Mouse (Mus musculus): ENCODE results near the gene Amdhd2. TPM values are rescaled to one million over a fixed set of nuclear protein-coding genes. Genes with fewer than 3 reads are reported as not detected.
"Not testable (repeated sequence)": the region's sequence is repeated elsewhere in the genome, so short reads cannot be mapped to it uniquely, and the experiment has no call there.

Amdhd2 gene
- polyA plus RNA-seq, 1 experiment from 2014 or later: 29.5 TPM

GRCm38 (mm10) chr17:24141425-24141920, 22.1 kb downstream of the Amdhd2 start:
- under 1% methylated on average over 49 of the region's 57 CpGs for WGBS
- Histone ChIP-seq H3K4me3 (ENCODE audit: low read depth, low read length) (peak overlapping the region; percentile 97), H3K9ac (ENCODE audit: low read length) (peak overlapping the region; percentile 88), H3K27me3 (ENCODE audit: control insufficient read depth, insufficient read depth, low read length) (no peaks in the 10 kb centered on the region), H3K9me3 (ENCODE audit: control insufficient read depth, low read length) (no peaks in the 10 kb centered on the region), H3K27ac (ENCODE audit: low read depth, low read length) (no peak overlapping the region), H3K4me1 (replicated peaks; ENCODE audit: control insufficient read depth, insufficient read depth, low read length) (peaks cover 10% of the 10 kb centered on the region), H3K4me2 (ENCODE audit: low read depth, low read length, severe bottlenecking) (peak overlapping the region; percentile 86), H3K36me3 (ENCODE audit: control insufficient read depth, insufficient read depth, low read length) (no peaks in the 10 kb centered on the region)
- peak; percentile 100 for ATAC-seq (replicated peaks; ENCODE audit: low FRiP score)
- DNase-seq (ENCODE audit: low spot score): peak; percentile 98

GRCm38 (mm10) chr17:24140845-24141424, 22.6 kb downstream of the Amdhd2 start:
- H3K27me3 ChIP-seq (ENCODE audit: control insufficient read depth, insufficient read depth, low read length): no peaks in the 10 kb centered on the region
- peak overlapping the region; percentile 88 for H3K9ac ChIP-seq (ENCODE audit: low read length)
- H3K9me3 ChIP-seq (ENCODE audit: control insufficient read depth, low read length): no peaks in the 10 kb centered on the region
- H3K4me1 ChIP-seq (replicated peaks; ENCODE audit: control insufficient read depth, insufficient read depth, low read length): peaks cover 10% of the 10 kb centered on the region
- 1% methylated on average over 40 of the region's 43 CpGs for WGBS
- H3K4me2 ChIP-seq (ENCODE audit: low read depth, low read length, severe bottlenecking): peak overlapping the region; percentile 86
- peak; percentile 70 for DNase-seq (ENCODE audit: low spot score)
- no peak overlapping the region for H3K27ac ChIP-seq (ENCODE audit: low read depth, low read length)
- no peaks in the 10 kb centered on the region for H3K36me3 ChIP-seq (ENCODE audit: control insufficient read depth, insufficient read depth, low read length)
- H3K4me3 ChIP-seq (ENCODE audit: low read depth, low read length): peak overlapping the region; percentile 97
- ATAC-seq (replicated peaks; ENCODE audit: low FRiP score): no peak; the same call in 1 of the 2 replicates

- H3K4me1 ChIP-seq (replicated peaks; ENCODE audit: control insufficient read depth, insufficient read depth, low read length): peaks cover 10% of the 10 kb centered on the region
- peak overlapping the region; percentile 97; the same call in 1 of the 2 replicates for H3K4me3 ChIP-seq (ENCODE audit: low read depth, low read length)
- peak overlapping the region; percentile 88 for H3K9ac ChIP-seq (ENCODE audit: low read length)
- no peak for ATAC-seq (replicated peaks; ENCODE audit: low FRiP score)
- DNase-seq (ENCODE audit: low spot score): no peak
- 90% methylated on average over 4 of the region's 4 CpGs for WGBS
- H3K9me3 ChIP-seq (ENCODE audit: control insufficient read depth, low read length): no peaks in the 10 kb centered on the region
- no peaks in the 10 kb centered on the region for H3K27me3 ChIP-seq (ENCODE audit: control insufficient read depth, insufficient read depth, low read length)
- H3K4me2 ChIP-seq (ENCODE audit: low read depth, low read length, severe bottlenecking): peak overlapping the region; percentile 86; the same call in 1 of the 2 replicates
- no peaks in the 10 kb centered on the region for H3K36me3 ChIP-seq (ENCODE audit: control insufficient read depth, insufficient read depth, low read length)
- no peak overlapping the region for H3K27ac ChIP-seq (ENCODE audit: low read depth, low read length)
Measured at GRCm38 (mm10) chr17:24139968-24140367, 23.6 kb downstream of the Amdhd2 start.

- ATAC-seq (replicated peaks; ENCODE audit: low FRiP score) (no peak), DNase-seq (ENCODE audit: low spot score) (no peak)
- Histone ChIP-seq H3K4me2 (ENCODE audit: low read depth, low read length, severe bottlenecking) (no peak overlapping the region), H3K36me3 (ENCODE audit: control insufficient read depth, insufficient read depth, low read length) (no peaks in the 10 kb centered on the region), H3K4me3 (ENCODE audit: low read depth, low read length) (no peak overlapping the region), H3K9me3 (ENCODE audit: control insufficient read depth, low read length) (no peaks in the 10 kb centered on the region), H3K9ac (ENCODE audit: low read length) (no peak overlapping the region), H3K4me1 (replicated peaks; ENCODE audit: control insufficient read depth, insufficient read depth, low read length) (peaks cover 10% of the 10 kb centered on the region), H3K27ac (ENCODE audit: low read depth, low read length) (no peak overlapping the region), H3K27me3 (ENCODE audit: control insufficient read depth, insufficient read depth, low read length) (no peaks in the 10 kb centered on the region)
- WGBS: 92% methylated on average over 3 of the region's 3 CpGs
Measured at GRCm38 (mm10) chr17:24139256-24139655, 24.3 kb downstream of the Amdhd2 start.

- no peak for ATAC-seq (replicated peaks; ENCODE audit: low FRiP score)
- H3K27me3 ChIP-seq (ENCODE audit: control insufficient read depth, insufficient read depth, low read length): no peaks in the 10 kb centered on the region
Measured at GRCm38 (mm10) chr17:24137226-24137880, 26.2 kb downstream of the Amdhd2 start.

GRCm38 (mm10) chr17:24134062-24134461, 29.5 kb downstream of the Amdhd2 start:
- no peaks in the 10 kb centered on the region for H3K9me3 ChIP-seq (ENCODE audit: control insufficient read depth, low read length)
- no peaks in the 10 kb centered on the region for H3K27me3 ChIP-seq (ENCODE audit: control insufficient read depth, insufficient read depth, low read length)
- no peak overlapping the region for H3K27ac ChIP-seq (ENCODE audit: low read depth, low read length)
- DNase-seq (ENCODE audit: low spot score) (no peak), ATAC-seq (replicated peaks; ENCODE audit: low FRiP score) (no peak)
- no peaks in the 10 kb centered on the region for H3K36me3 ChIP-seq (ENCODE audit: control insufficient read depth, insufficient read depth, low read length)
- no peak overlapping the region for H3K9ac ChIP-seq (ENCODE audit: low read length)
- no peak overlapping the region for H3K4me3 ChIP-seq (ENCODE audit: low read depth, low read length)
- no peak overlapping the region for H3K4me2 ChIP-seq (ENCODE audit: low read depth, low read length, severe bottlenecking)
- H3K4me1 ChIP-seq (replicated peaks; ENCODE audit: control insufficient read depth, insufficient read depth, low read length): no peaks in the 10 kb centered on the region

More at GRCm38 (mm10) chr17:24137226-24137880, 26.2 kb downstream of the Amdhd2 start:
- Histone ChIP-seq H3K36me3 (ENCODE audit: control insufficient read depth, insufficient read depth, low read length) (no peaks in the 10 kb centered on the region), H3K9me3 (ENCODE audit: control insufficient read depth, low read length) (no peaks in the 10 kb centered on the region), H3K4me2 (ENCODE audit: low read depth, low read length, severe bottlenecking) (no peak overlapping the region), H3K4me3 (ENCODE audit: low read depth, low read length) (no peak overlapping the region), H3K9ac (ENCODE audit: low read length) (no peak overlapping the region), H3K27ac (ENCODE audit: low read depth, low read length) (no peak overlapping the region), H3K4me1 (replicated peaks; ENCODE audit: control insufficient read depth, insufficient read depth, low read length) (peaks cover 10% of the 10 kb centered on the region)
- 81% methylated on average over 2 of the region's 2 CpGs for WGBS
- no peak for DNase-seq (ENCODE audit: low spot score)

GRCm38 (mm10) chr17:24132919-24133318, 30.6 kb downstream of the Amdhd2 start:
- H3K27me3 ChIP-seq (ENCODE audit: control insufficient read depth, insufficient read depth, low read length); ATAC-seq (replicated peaks; ENCODE audit: low FRiP score); H3K4me3 ChIP-seq (ENCODE audit: low read depth, low read length); H3K27ac ChIP-seq (ENCODE audit: low read depth, low read length); H3K4me1 ChIP-seq (replicated peaks; ENCODE audit: control insufficient read depth, insufficient read depth, low read length); H3K9me3 ChIP-seq (ENCODE audit: control insufficient read depth, low read length); DNase-seq (ENCODE audit: low spot score); H3K4me2 ChIP-seq (ENCODE audit: low read depth, low read length, severe bottlenecking); H3K9ac ChIP-seq (ENCODE audit: low read length); H3K36me3 ChIP-seq (ENCODE audit: control insufficient read depth, insufficient read depth, low read length): not testable (repeated sequence)
- WGBS: 89% methylated on average over 4 of the region's 4 CpGs

GRCm38 (mm10) chr17:24131570-24131969, 32.0 kb downstream of the Amdhd2 start:
- WGBS: 84% methylated on average over 3 of the region's 3 CpGs
- Histone ChIP-seq H3K36me3 (ENCODE audit: control insufficient read depth, insufficient read depth, low read length) (no peaks in the 10 kb centered on the region), H3K4me2 (ENCODE audit: low read depth, low read length, severe bottlenecking) (no peak overlapping the region)

More at GRCm38 (mm10) chr17:24131570-24131969, 32.0 kb downstream of the Amdhd2 start:
- H3K9me3 ChIP-seq (ENCODE audit: control insufficient read depth, low read length): no peaks in the 10 kb centered on the region
- H3K4me1 ChIP-seq (replicated peaks; ENCODE audit: control insufficient read depth, insufficient read depth, low read length): no peaks in the 10 kb centered on the region
- H3K27me3 ChIP-seq (ENCODE audit: control insufficient read depth, insufficient read depth, low read length): no peaks in the 10 kb centered on the region
- no peak overlapping the region for H3K4me3 ChIP-seq (ENCODE audit: low read depth, low read length)
- no peak for ATAC-seq (replicated peaks; ENCODE audit: low FRiP score)
- no peak for DNase-seq (ENCODE audit: low spot score)
- no peak overlapping the region for H3K9ac ChIP-seq (ENCODE audit: low read length)
- no peak overlapping the region for H3K27ac ChIP-seq (ENCODE audit: low read depth, low read length)

All from forebrain, embryonic 11.5 days (tissue).